Mouse (Mus musculus) megakaryocyte, embryonic 14.5 days (primary cell): ENCODE results near the gene Asic1. TPM values are rescaled to one million over a fixed set of nuclear protein-coding genes. Genes with fewer than 3 reads are reported as not detected.
A peak's percentile ranks its signal among the peaks of the same experiment; 100 is the strongest.

ENCODE experiments used
- H3K27me3 ChIP-seq: replicated peaks from 2 replicates; pipeline ENCODE3; 2012; ENCODE audit warnings: inconsistent platforms
- H3K36me3 ChIP-seq: replicated peaks from 2 replicates; pipeline ENCODE3; 2012; ENCODE audit warnings: low read length, inconsistent platforms, mixed read lengths
- H3K4me1 ChIP-seq: 2 replicates; pipeline ENCODE4 v1.6.1; 2012; ENCODE audit warnings: inconsistent platforms
- H3K4me3 ChIP-seq: replicated peaks from 2 replicates; pipeline ENCODE3; 2012; ENCODE audit warnings: moderate library complexity, mild to moderate bottlenecking, inconsistent platforms
- H3K9me3 ChIP-seq: 2 replicates; pipeline ENCODE4 v1.6.1; 2012; ENCODE audit warnings: inconsistent platforms
- FLI1 ChIP-seq: IDR thresholded peaks from 2 replicates; pipeline ENCODE4 v1.6.1; 2012; ENCODE audit warnings: low read length, inconsistent platforms, mixed read lengths
- GATA1 ChIP-seq: IDR thresholded peaks from 3 replicates; pipeline ENCODE4 v1.6.1; 2012; ENCODE audit warnings: mixed read lengths, low read length, inconsistent platforms, borderline replicate concordance
- polyA plus RNA-seq: library from polyadenylated mRNA; stranded (reverse); fragments of >175 nt; gene quantifications from 2 replicates; pipeline ENCODE4 v1.2.3, GENCODE M21; 2012; ENCODE audit warnings: low replicate concordance; ENCODE audit not compliant: insufficient read depth

Gene Asic1
- not detected in 2 replicates for polyA plus RNA-seq

DNA sequence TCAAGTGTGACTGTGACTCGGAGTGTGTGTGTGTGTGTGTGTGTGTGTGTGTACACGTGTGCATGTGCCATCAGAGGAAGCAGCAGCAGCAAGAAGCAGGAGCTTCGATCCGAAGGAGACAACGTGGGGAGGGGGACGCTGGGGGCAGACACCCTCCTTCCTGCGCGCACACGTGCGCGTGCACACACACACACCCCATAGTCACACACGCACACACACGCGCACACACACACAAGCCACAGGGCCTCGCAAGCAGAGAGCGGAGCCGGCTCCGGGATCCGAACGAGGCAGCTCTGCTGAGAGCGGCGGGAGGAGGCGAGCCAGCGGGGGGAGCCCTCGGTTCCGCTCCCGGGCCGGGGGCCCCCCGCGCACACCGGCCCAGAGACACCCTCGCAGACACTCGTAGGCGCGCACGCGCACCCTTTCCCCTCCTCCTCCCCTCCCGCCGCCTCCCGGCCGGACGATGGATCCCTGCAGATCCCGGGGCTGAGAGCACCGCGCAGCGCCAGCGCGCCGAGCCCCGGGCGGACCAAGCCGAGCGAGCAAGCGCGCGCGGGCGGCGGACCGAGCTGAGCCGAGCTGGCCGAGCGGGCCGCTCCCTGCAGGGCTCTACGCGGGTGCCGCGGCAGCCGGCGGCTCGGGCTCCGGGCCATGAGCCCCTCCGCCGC, at the start of gene Asic1:
Asic1 (plus strand) TSS at position 215 of the 668 bp plus-strand sequence.
- H3K4me3 ChIP-seq: peak within 1 kb of the TSS; percentile 87
- TF ChIP-seq FLI1 (no peak), GATA1 (no peak)
- H3K27me3 ChIP-seq: peaks cover 94% of the 10 kb centered on the region
- H3K4me1 ChIP-seq: peaks cover 34% of the 10 kb centered on the region
- no peaks in the 10 kb centered on the region for H3K36me3 ChIP-seq
- peaks cover 13% of the 10 kb centered on the region for H3K9me3 ChIP-seq

DNA sequence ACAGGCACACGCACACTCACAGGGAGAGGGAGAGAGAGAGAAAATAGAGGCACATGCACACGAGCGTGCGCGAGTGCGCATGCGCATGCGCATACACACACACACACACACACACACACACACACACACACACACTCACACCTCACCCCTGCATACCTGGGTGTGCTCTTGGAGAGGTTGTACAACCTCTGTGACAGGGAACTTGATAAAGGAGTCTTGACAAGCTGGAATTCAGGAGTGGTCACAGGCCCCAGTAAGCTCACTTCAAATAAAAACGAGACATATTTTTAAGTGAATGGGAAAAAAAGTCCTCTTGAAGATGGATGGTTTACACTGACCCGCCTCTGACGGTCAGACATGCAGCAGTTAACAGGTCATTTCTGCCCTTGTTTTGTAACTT, 48.1 kb upstream of the Asic1 start:
- H3K36me3 ChIP-seq: peaks cover 74% of the 10 kb centered on the region
- peaks cover 4% of the 10 kb centered on the region for H3K27me3 ChIP-seq
- no peaks in the 10 kb centered on the region for H3K4me1 ChIP-seq
- no peak overlapping the region for H3K4me3 ChIP-seq
- TF ChIP-seq GATA1 (no peak), FLI1 (no peak)
- H3K9me3 ChIP-seq: no peaks in the 10 kb centered on the region

- TF ChIP-seq GATA1: no peak
- TF ChIP-seq FLI1: no peak
- no peaks in the 10 kb centered on the region for H3K4me1 ChIP-seq
- no peaks in the 10 kb centered on the region for H3K9me3 ChIP-seq
- peaks cover 92% of the 10 kb centered on the region for H3K36me3 ChIP-seq
- no peaks in the 10 kb centered on the region for H3K27me3 ChIP-seq
- H3K4me3 ChIP-seq: no peak overlapping the region
Measured at GRCm38 (mm10) chr15:99631618-99632017, 38.5 kb upstream of the Asic1 start.

GRCm38 (mm10) chr15:99634702-99635101, 35.5 kb upstream of the Asic1 start:
- Histone ChIP-seq H3K4me1 (no peaks in the 10 kb centered on the region), H3K27me3 (no peaks in the 10 kb centered on the region), H3K9me3 (no peaks in the 10 kb centered on the region), H3K4me3 (no peak overlapping the region), H3K36me3 (peaks cover 93% of the 10 kb centered on the region)
- no peak for TF ChIP-seq FLI1
- TF ChIP-seq GATA1: no peak

DNA sequence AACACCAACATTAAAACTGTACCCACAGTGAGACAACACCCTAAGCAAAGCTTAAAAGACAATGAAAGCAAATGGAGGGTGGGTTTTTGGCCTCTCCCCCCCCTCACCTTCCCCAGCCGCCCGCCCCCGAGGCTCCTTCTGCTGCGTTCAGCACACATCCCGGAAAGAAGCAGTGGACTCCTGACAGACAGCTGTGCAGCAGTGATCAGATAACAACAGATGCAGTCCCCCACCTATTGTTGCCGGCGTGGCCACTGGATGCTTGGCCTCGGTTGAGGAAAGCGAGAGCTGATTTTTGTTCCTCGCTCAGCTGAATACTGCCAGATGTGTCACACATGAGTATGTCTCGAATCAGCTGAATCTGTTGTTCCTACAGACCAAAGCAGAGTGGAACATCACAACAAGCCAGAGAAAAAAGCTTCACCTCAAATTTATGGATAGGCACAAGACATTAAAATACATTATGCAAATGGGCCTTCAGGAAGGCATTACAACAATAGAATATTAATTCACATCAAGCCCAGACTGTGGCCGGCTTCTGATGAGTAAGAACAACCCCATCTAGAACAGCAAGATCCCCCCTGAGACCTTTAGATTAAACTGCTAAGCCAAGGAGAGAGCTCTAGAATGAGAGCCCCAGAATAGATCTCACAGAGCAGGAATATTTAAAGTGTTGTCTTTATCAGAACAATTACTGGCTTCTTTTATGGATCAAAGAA, 32.6 kb upstream of the Asic1 start:
- TF ChIP-seq FLI1: no peak
- TF ChIP-seq GATA1: no peak
- H3K4me1 ChIP-seq: no peaks in the 10 kb centered on the region
- peaks cover 87% of the 10 kb centered on the region for H3K36me3 ChIP-seq
- no peaks in the 10 kb centered on the region for H3K9me3 ChIP-seq
- H3K27me3 ChIP-seq: no peaks in the 10 kb centered on the region
- no peak overlapping the region for H3K4me3 ChIP-seq

GRCm38 (mm10) chr15:99638124-99638485, 32.1 kb upstream of the Asic1 start:
- TF ChIP-seq GATA1 (no peak), FLI1 (no peak)
- H3K4me1 ChIP-seq: no peaks in the 10 kb centered on the region
- no peak overlapping the region for H3K4me3 ChIP-seq
- peaks cover 85% of the 10 kb centered on the region for H3K36me3 ChIP-seq
- H3K27me3 ChIP-seq: no peaks in the 10 kb centered on the region
- H3K9me3 ChIP-seq: no peaks in the 10 kb centered on the region

GRCm38 (mm10) chr15:99642622-99643021, 27.5 kb upstream of the Asic1 start:
- H3K9me3 ChIP-seq: no peaks in the 10 kb centered on the region
- no peak overlapping the region for H3K4me3 ChIP-seq
- peaks cover 41% of the 10 kb centered on the region for H3K36me3 ChIP-seq
- H3K27me3 ChIP-seq: no peaks in the 10 kb centered on the region
- peaks cover 38% of the 10 kb centered on the region for H3K4me1 ChIP-seq
- TF ChIP-seq GATA1 (no peak), FLI1 (no peak)

GRCm38 (mm10) chr15:99643832-99644231, 26.3 kb upstream of the Asic1 start:
- Histone ChIP-seq H3K27me3 (no peaks in the 10 kb centered on the region), H3K36me3 (peaks cover 32% of the 10 kb centered on the region), H3K9me3 (no peaks in the 10 kb centered on the region), H3K4me1 (peaks cover 48% of the 10 kb centered on the region), H3K4me3 (no peak overlapping the region)
- TF ChIP-seq GATA1 (no peak), FLI1 (no peak)

- H3K9me3 ChIP-seq: no peaks in the 10 kb centered on the region
- peaks cover 24% of the 10 kb centered on the region for H3K36me3 ChIP-seq
- H3K4me3 ChIP-seq: no peak overlapping the region
- H3K27me3 ChIP-seq: no peaks in the 10 kb centered on the region
- H3K4me1 ChIP-seq: peaks cover 57% of the 10 kb centered on the region
- TF ChIP-seq FLI1 (no peak), GATA1 (no peak)
Measured at GRCm38 (mm10) chr15:99644776-99645175, 25.4 kb upstream of the Asic1 start.

GRCm38 (mm10) chr15:99648326-99648725, 21.8 kb upstream of the Asic1 start:
- Histone ChIP-seq H3K27me3 (peaks cover 8% of the 10 kb centered on the region), H3K4me3 (no peak overlapping the region), H3K9me3 (no peaks in the 10 kb centered on the region), H3K36me3 (no peaks in the 10 kb centered on the region), H3K4me1 (peaks cover 86% of the 10 kb centered on the region)
- no peak for TF ChIP-seq GATA1
- TF ChIP-seq FLI1: no peak
